Mouse (Mus musculus) layer of hippocampus, adult 2 months (tissue): Measurements from ENCODE around the gene Slc39a9. TPM values are rescaled to one million over a fixed set of nuclear protein-coding genes. Genes with fewer than 3 reads are reported as not detected.

Experiments
- DNase-seq, 2 experiments: peaks; one replicate each; pipeline ENCODE4 v3.0.0; 2022; ENCODE audit warnings: low spot score in 2 of 2
- H3K27ac ChIP-seq: fragments of 200-600 bp; 2 replicates; pipeline ENCODE4 v1.8.1; 2022
- H3K4me3 ChIP-seq: fragments of 200-600 bp; 2 replicates; pipeline ENCODE4 v1.8.1; 2022; ENCODE audit warnings: mild to moderate bottlenecking
- CTCF ChIP-seq: fragments of 200-600 bp; conservative IDR thresholded peaks from 2 replicates; pipeline ENCODE4 v1.8.1; 2022; ENCODE audit warnings: antibody characterized with exemption, mild to moderate bottlenecking, moderate library complexity
- long read RNA-seq, 2 experiments: library from polyadenylated mRNA; stranded (forward); transcript quantifications; one replicate each; pipeline ENCODE4 v2.0.0; 2021; ENCODE audit warnings: borderline mapping rate in 2 of 2
- total RNA-seq, 2 experiments: library from RNA; stranded (reverse); gene quantifications; 2 replicates each; pipeline ENCODE4 v1.2.3; 2021

The Slc39a9 gene
- 10 to 100 TPM; 37.8 to 37.9 TPM for total RNA-seq
- long read RNA-seq, experiment 1, full-length matches to known transcripts, result 14 of 25 reads
- long read RNA-seq, experiment 1, partial matches to known transcripts, result 2 of 25 reads
- long read RNA-seq, experiment 1, other reads (novel, unspliced or antisense), result 9 of 25 reads
- long read RNA-seq, experiment 2, full-length matches to known transcripts, result 27 of 41 reads
- long read RNA-seq, experiment 2, partial matches to known transcripts, result 12 of 41 reads
- long read RNA-seq, experiment 2, other reads (novel, unspliced or antisense), result 2 of 41 reads

DNA sequence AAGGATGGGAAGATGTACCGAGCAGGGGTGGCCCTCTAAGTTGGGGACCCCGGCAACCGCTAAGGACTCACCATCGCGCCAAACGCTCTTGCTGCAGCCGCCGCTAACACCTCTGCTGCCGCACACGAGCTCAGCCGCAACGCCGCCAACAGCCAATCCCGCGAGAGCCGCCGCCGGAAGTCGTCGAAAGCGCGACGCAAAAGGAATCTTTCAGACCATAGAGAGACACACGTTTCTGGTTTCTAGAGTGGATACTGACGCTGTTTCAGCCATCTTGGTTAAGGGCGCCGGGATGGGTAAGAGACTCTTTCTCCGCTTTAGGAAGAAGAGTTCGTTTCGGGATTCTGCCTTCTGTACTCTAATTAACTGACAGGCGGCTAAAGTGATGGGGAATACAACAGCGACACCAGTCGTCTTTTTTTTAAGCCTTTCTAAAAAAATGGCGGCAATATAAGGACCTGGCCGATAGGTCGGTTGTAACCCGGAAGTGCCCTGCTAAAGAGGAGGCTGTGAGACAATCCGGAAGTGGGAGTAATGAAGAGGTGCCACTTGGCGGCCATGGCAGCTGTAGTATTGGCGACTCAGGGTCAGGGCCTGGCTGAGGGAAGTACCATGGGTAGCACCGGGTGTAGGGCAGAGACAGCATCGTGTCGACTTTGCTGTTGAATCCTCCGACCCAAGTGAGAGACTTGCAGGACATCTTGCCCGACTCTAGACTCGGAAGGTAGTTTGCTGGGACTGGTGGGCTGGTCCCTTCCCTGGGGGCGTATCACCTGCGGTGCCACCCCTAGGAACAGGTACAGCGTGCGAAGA, at the start of gene Slc39a9, which contains the start of gene Erh:
Slc39a9 (plus strand) TSS at position 191 of the 813 bp plus-strand sequence.
Erh (minus strand) TSS at position 649 of the 813 bp plus-strand sequence.
- peak; percentile 58 for TF ChIP-seq CTCF
- peak; percentile 92 to 94 for DNase-seq
- H3K27ac ChIP-seq, result peak within 1 kb of the TSS; percentile 98
- H3K4me3 ChIP-seq, result peak within 1 kb of the TSS; percentile 98

DNA sequence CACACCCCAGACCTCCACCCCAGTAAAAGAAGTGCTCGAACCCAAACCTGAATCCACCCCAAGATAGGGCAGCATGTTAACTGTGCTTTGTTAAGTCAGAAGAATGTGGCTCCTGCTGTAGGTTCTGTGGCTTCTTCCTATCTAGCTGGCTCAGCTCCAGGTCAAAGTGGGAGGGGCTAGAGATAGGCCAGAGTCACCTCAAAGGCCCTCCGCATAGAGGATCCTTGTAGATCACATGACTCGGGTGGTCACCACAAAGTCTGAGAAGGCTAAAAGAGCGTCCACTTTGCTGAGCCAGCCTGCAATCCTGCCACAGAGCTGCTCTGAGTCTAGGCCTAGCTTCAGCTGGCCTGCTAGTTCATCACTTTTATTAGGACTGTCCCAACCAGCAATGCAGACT, 49.5 kb upstream of the Slc39a9 start:
- Histone ChIP-seq H3K27ac (peak overlapping the region; percentile 18; the same call in 1 of the 2 replicates), H3K4me3 (no peak overlapping the region)
- DNase-seq, result no peak
- TF ChIP-seq CTCF, result no peak

DNA sequence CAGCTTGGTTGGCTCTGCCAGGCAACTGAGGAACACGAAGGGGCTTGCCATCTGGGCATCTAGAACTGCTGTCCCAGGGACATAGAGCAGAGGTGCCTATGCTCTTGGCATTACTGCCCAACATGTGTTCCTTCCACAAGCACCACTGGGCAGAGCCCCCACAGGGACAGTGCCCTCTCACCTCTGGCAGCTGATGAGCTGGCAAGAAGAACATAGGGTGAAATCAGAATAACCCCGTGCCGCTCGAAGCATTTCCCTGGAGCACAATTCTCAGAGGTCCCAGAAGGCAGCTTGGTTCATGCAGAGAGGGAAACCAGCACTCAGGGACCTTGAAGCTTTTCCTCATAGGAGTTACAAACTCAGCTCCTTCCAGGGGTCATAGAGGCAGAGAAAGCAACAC, 48.9 kb upstream of the Slc39a9 start:
- TF ChIP-seq CTCF, result no peak

DNA sequence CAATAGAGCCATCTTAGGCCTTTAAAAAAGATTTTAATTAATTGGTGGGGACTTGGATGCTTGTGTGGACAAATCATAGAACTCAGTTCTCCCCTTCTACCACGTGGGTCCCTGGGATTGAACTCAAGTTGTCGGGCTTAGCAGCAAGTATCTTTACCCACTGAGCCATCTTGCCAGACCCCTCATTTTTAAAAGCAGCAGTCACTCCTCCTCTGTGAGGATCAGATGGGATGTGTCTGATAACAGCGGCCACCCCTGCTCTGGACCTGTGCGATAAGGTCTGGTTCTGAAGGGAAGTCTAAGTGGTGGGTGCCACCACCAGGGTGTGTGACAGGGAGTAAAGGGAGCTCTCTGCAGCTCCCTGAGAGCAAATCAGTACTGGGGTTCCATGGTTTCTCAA, 48.1 kb upstream of the Slc39a9 start:
- TF ChIP-seq CTCF, result no peak
- DNase-seq, result no peak
- Histone ChIP-seq H3K27ac (no peak overlapping the region), H3K4me3 (no peak overlapping the region)

More for the DNA sequence above, 48.9 kb upstream of the Slc39a9 start:
- Histone ChIP-seq H3K4me3 (no peak overlapping the region), H3K27ac (peak overlapping the region; percentile 18; the same call in 1 of the 2 replicates)
- no peak for DNase-seq

DNA sequence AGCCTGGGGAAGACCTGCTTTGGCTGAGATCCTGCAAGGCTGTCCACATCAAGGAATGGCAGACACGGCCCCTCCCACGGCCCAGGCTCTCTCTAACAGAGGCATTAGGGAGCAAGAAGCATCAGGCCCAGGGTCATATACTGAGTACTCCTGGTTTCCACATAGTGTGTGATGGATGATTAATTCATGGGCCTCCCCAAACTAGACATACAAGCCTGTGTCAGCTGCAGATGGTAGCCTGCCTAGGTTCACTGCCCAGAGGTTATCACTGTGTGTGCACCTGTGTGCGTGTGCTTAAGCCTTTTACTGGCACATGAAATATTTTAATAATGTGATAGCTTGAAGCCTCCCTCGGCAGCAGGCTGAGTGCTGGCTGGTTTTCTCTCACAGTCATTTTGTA, 47.7 kb upstream of the Slc39a9 start:
- no peak for DNase-seq
- H3K27ac ChIP-seq, result no peak overlapping the region

DNA sequence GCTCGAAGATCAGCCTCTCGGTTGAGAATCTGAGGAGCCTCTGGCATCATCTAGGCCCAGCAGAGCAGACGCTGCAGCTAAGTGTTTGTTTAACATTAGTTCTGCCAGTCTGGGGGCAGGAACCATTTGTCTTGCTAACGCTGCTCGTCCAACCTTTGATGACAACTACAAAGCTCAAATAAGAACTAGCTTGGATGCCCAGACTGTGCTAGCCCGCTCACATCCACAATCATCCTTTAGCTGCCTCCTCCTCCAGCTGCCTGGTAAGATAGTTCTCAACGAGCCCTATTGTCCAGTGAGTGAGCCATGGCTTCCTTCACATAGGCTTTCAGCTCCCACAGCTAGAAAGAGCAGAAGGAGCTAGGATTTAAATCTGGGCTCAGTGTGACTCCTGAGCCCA, 45.4 kb upstream of the Slc39a9 start:
- no peak overlapping the region for H3K4me3 ChIP-seq
- no peak for TF ChIP-seq CTCF
- peak overlapping the region; percentile 88 for H3K27ac ChIP-seq
- DNase-seq, result no peak

More for the DNA sequence above, 47.7 kb upstream of the Slc39a9 start:
- no peak overlapping the region for H3K4me3 ChIP-seq
- no peak for TF ChIP-seq CTCF

DNA sequence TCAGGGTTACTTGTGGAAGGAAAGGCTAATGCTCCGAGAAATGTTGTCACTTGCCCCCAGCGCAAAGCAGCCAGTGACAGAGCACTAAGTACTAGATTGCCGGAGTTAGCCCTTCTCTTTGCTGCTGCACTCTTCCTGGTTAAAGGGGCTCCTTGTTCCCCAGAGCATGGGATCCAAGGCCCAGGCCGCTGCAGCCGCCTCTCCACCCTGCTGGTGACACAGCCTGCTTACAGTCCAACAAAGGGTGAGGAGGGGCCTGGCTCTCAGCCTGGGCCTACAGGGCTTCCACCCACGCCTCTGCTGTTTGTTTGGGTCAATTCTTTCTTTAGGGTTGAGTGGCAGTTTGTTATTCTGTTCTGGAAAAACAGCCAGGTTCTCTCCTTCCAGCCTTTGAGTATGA, 44.9 kb upstream of the Slc39a9 start:
- TF ChIP-seq CTCF, result peak; percentile 62
- peak; percentile 42 to 69 for DNase-seq
- Histone ChIP-seq H3K4me3 (no peak overlapping the region), H3K27ac (peak overlapping the region; percentile 88)

DNA sequence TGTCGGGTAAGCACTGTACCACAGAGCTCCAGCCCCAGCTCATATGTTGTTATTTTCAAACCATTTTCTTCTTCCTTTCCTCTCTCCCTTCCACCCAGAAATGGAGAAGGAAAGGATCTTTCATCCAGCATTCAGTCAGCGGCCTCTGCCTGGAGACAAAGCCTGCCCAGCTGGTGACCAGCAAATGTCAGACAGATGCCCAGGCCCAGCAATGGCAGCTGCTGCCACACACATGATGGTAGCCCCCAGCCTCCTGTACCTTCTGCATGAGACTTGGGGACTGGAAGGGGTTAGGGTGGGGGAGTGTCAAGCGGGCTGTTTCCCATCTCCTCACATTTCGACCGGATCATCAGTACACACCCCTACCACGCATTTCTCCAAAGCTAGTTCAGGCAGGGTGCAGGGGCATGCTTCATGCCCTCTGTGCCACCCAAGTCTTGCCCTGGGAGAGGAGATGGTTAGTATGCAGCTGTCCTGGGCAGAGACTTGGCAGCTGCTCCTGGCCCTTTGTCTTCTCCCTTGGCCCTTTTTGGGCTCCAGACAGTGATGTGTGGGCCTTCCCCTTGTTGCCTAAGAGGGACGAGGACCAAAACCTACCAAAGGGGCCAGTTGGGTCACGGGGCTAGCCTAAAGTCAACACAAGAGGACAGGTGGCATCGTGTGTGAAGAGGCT, 42.0 kb upstream of the Slc39a9 start:
- TF ChIP-seq CTCF, result no peak
- Histone ChIP-seq H3K4me3 (no peak overlapping the region), H3K27ac (peak overlapping the region; percentile 86)
- no peak for DNase-seq

DNA sequence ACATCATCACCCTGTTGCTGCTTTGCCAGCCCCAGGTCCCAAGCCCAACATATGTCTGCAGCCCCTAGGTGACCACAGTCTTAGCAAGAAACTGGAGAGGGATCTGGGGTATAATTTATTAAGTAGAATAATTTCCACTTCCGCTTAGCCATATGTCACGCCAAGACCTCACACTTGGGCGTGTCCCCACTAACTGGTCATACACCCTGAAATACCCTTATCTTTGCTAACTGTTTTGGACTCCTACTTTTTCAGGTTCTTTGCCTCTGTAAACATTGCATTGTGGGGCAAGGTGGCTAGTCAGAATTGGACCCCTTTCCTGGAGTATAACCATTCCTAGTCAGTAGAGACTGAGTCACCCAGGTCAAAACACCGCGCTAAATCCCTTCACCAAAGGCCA, 41.3 kb upstream of the Slc39a9 start:
- no peak for TF ChIP-seq CTCF
- no peak for DNase-seq
- Histone ChIP-seq H3K27ac (peak overlapping the region; percentile 86; the same call in 1 of the 2 replicates), H3K4me3 (no peak overlapping the region)

DNA sequence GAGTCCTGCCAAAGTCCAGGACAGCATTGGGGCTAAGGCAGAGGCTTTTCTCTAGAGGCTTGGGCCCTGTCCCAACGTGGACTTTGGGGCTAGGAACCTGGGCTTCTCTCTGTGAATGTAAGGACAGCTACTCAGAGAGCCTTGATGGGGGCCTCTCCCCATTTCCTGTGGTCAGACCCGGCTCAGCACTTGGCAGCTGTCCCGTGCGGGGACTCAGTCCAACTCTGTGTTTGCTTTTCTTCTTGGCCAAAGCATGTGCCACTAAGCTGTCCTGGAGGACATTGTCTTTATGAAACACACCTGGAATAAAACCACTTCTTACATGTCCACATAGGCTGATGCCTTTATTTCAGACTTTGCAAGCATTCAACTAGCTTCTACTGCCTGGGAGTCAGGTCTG, 40.1 kb upstream of the Slc39a9 start:
- no peak for DNase-seq
- no peak for TF ChIP-seq CTCF
- no peak overlapping the region for H3K4me3 ChIP-seq
- H3K27ac ChIP-seq, result peak overlapping the region; percentile 86

DNA sequence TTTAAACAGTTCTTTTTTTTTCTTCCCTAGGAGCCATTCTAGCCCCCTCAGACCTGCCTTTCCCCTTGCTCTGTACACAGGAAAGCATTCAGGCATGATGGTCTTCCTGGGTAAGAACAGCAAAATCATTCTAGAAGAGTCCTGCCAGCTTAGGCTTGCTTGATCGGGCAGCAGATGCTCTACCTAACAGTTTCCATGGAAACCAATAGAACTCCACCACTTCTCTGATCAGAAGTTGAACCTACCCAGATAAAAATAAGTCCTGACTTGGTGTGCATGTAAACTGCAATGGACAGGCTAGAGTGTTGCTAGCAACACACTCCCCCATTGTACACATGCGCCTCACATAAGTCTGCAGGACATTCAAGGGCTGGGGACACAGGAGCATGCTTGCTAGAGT, 39.5 kb upstream of the Slc39a9 start:
- no peak overlapping the region for H3K4me3 ChIP-seq
- DNase-seq, result peak in 1 of 2 experiments; percentile 67
- no peak for TF ChIP-seq CTCF
- peak overlapping the region; percentile 86 for H3K27ac ChIP-seq

DNA sequence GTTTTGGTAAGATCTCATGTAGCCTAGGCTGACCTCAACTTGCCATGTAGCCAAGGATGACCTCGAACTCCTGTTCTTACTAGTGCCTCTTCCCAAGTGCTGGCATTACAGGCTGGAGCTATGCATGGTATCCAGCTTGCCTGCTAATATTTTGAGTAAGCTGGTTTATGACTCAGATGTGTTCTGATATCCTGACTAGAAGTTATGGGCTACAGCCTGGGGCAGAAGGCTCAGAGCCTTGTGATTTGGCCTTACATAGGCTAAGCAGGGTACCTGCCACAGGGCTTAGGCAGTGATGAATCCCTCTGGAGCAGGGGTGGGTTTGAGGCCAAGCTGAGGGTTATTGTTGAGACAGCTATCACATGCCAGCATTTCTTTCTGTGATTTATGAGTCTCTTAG, 35.1 kb upstream of the Slc39a9 start:
- Histone ChIP-seq H3K4me3 (no peak overlapping the region), H3K27ac (no peak overlapping the region)
- no peak for TF ChIP-seq CTCF
- DNase-seq, result no peak

DNA sequence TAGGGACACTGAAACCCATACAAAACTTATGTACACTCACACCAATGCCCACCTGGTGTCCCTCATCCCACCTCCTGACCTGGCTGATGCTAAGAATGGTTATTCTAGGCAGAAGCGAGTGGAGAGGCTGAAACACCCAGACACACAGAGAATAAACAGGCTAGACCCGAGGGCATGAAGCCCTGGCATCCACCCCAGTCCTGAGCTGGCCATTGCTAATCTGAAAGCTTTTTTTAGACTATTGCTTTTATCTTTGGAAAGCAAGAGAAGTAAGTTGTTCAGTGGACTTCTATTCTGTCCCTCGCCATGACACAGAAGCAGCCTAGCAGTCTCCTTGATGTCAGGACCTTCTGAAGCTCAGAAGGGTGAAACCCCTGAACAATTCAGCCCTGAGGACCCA, 33.8 kb upstream of the Slc39a9 start:
- H3K27ac ChIP-seq, result peak overlapping the region; percentile 14; the same call in 1 of the 2 replicates
- DNase-seq, result no peak
- TF ChIP-seq CTCF, result no peak
- H3K4me3 ChIP-seq, result no peak overlapping the region
